21 mouse cellular contexts compared by ENCODE assay signal in genomic region chr1:39732081-39732480, GRCm38 (mm10). TPM values are rescaled to one million over a fixed set of nuclear protein-coding genes. Genes with fewer than 3 reads are reported as not detected.
DNase-seq lines count a peak whose midpoint lies in the region; ATAC-seq lines count a peak whose summit lies in the region.
"Had no signal": no experiment of that assay in that cellular context is flagged by ENCODE, and none has a peak within 500 bp of the region (broad histone marks: within the 10 kb centered on the region; RNA-seq: fewer than 3 reads in every experiment).

No protein-coding gene starts in this region.

- no peak for ATAC-seq in forebrain, embryonic 11.5 days (replicated peaks; ENCODE audit: low FRiP score)
- ATAC-seq in kidney, embryonic 15.5 days (replicated peaks; ENCODE audit: low FRiP score): no peak
- ATAC-seq in midbrain, embryonic 14.5 days (ENCODE audit: low FRiP score, low TSS enrichment): no peak
- ATAC-seq in midbrain, embryonic 11.5 days (ENCODE audit: low FRiP score): no peak
- ATAC-seq: forebrain, postnatal 0 days; intestine, postnatal 0 days had no signal

- DNase-seq in forebrain, embryonic 10.5 days (ENCODE audit: extremely low spot score, low spot score): no peak
- no peak for DNase-seq in forebrain, embryonic 11.5 days (ENCODE audit: low spot score)
- no peak for DNase-seq in kidney, postnatal 14 days
- DNase-seq in midbrain, embryonic 14.5 days: peak; percentile 56
- no peak for DNase-seq in midbrain, embryonic 11.5 days (ENCODE audit: low spot score, missing footprints)
- no peak for DNase-seq in cerebellum, adult 8-10 months
- DNase-seq: cerebellum, adult 9-10 months; forebrain, postnatal 0 days; thymus, postnatal 25 days had no signal

- H3K9me3 ChIP-seq in forebrain, embryonic 10.5 days: peaks cover 12% of the 10 kb centered on the region; the same call in 1 of the 2 replicates
- no peaks in the 10 kb centered on the region for H3K9me3 ChIP-seq in forebrain, embryonic 11.5 days (ENCODE audit: control insufficient read depth, low read length)
- H3K9me3 ChIP-seq in kidney, embryonic 15.5 days (replicated peaks): no peaks in the 10 kb centered on the region
- H3K9me3 ChIP-seq in midbrain, embryonic 14.5 days (ENCODE audit: control insufficient read depth, low read length): no peaks in the 10 kb centered on the region
- H3K9me3 ChIP-seq in midbrain, embryonic 11.5 days (ENCODE audit: control insufficient read depth, low read length): no peaks in the 10 kb centered on the region
- H3K9me3 ChIP-seq: embryonic facial prominence, embryonic 13.5 days; G1E; hindbrain, embryonic 15.5 days; limb, embryonic 13.5 days; liver, embryonic 15.5 days; midbrain, embryonic 10.5 days; neural tube, embryonic 13.5 days had no signal

- peak overlapping the region; percentile 51; the same call in 1 of the 2 replicates for H3K27ac ChIP-seq in forebrain, embryonic 10.5 days
- H3K27ac ChIP-seq in forebrain, embryonic 11.5 days (ENCODE audit: low read depth, low read length): no peak overlapping the region
- peak overlapping the region; percentile 67; the same call in 1 of the 2 replicates for H3K27ac ChIP-seq in kidney, embryonic 15.5 days
- H3K27ac ChIP-seq in midbrain, embryonic 14.5 days (replicated peaks; ENCODE audit: low read depth, low read length): no peak overlapping the region
- no peak overlapping the region for H3K27ac ChIP-seq in midbrain, embryonic 11.5 days (ENCODE audit: low read depth, low read length)
- H3K27ac ChIP-seq: embryonic facial prominence, embryonic 13.5 days; hindbrain, embryonic 15.5 days; limb, embryonic 13.5 days; liver, embryonic 15.5 days; macrophage; midbrain, embryonic 10.5 days; neural tube, embryonic 13.5 days had no signal

- H3K27me3 ChIP-seq in forebrain, embryonic 10.5 days (ENCODE audit: poor library complexity, severe bottlenecking): peaks cover 75% of the 10 kb centered on the region
- H3K27me3 ChIP-seq in forebrain, embryonic 11.5 days (ENCODE audit: control insufficient read depth, insufficient read depth, low read length): peaks cover 13% of the 10 kb centered on the region
- no peaks in the 10 kb centered on the region for H3K27me3 ChIP-seq in kidney, embryonic 15.5 days
- no peaks in the 10 kb centered on the region for H3K27me3 ChIP-seq in midbrain, embryonic 14.5 days (ENCODE audit: control insufficient read depth, insufficient read depth, low read length)
- H3K27me3 ChIP-seq in midbrain, embryonic 11.5 days (ENCODE audit: control insufficient read depth, insufficient read depth, low read length): no peaks in the 10 kb centered on the region
- H3K27me3 ChIP-seq: embryonic facial prominence, embryonic 13.5 days; hindbrain, embryonic 15.5 days; limb, embryonic 13.5 days; neural tube, embryonic 13.5 days had no signal

- H3K9ac ChIP-seq in forebrain, embryonic 11.5 days (ENCODE audit: low read length): no peak overlapping the region
- no peak overlapping the region for H3K9ac ChIP-seq in kidney, embryonic 15.5 days
- no peak overlapping the region for H3K9ac ChIP-seq in midbrain, embryonic 14.5 days (replicated peaks; ENCODE audit: low read length)
- H3K9ac ChIP-seq in midbrain, embryonic 11.5 days (ENCODE audit: low read length): no peak overlapping the region
- H3K9ac ChIP-seq: embryonic facial prominence, embryonic 13.5 days; forebrain, postnatal 0 days; hindbrain, embryonic 15.5 days; limb, embryonic 13.5 days; liver, embryonic 15.5 days; neural tube, embryonic 13.5 days had no signal

- H3K4me3 ChIP-seq in forebrain, embryonic 10.5 days: no peak overlapping the region
- H3K4me3 ChIP-seq in forebrain, embryonic 11.5 days (ENCODE audit: low read depth, low read length): no peak overlapping the region
- no peak overlapping the region for H3K4me3 ChIP-seq in kidney, embryonic 15.5 days (replicated peaks)
- H3K4me3 ChIP-seq in midbrain, embryonic 14.5 days (replicated peaks; ENCODE audit: low read depth, low read length): no peak overlapping the region
- no peak overlapping the region for H3K4me3 ChIP-seq in midbrain, embryonic 11.5 days (ENCODE audit: low read depth, low read length)
- H3K4me3 ChIP-seq: embryonic facial prominence, embryonic 13.5 days; hindbrain, embryonic 15.5 days; limb, embryonic 13.5 days; liver, embryonic 15.5 days; midbrain, embryonic 10.5 days; neural tube, embryonic 13.5 days had no signal

- H3K4me1 ChIP-seq in forebrain, embryonic 10.5 days: peaks cover 47% of the 10 kb centered on the region
- H3K4me1 ChIP-seq in forebrain, embryonic 11.5 days (replicated peaks; ENCODE audit: control insufficient read depth, insufficient read depth, low read length): peaks cover 6% of the 10 kb centered on the region
- H3K4me1 ChIP-seq in kidney, embryonic 15.5 days: peaks cover 34% of the 10 kb centered on the region
- H3K4me1 ChIP-seq in midbrain, embryonic 14.5 days (ENCODE audit: control insufficient read depth, insufficient read depth, low read length): peaks cover 7% of the 10 kb centered on the region; the same call in 1 of the 2 replicates
- no peaks in the 10 kb centered on the region; the same call in 1 of the 2 replicates for H3K4me1 ChIP-seq in midbrain, embryonic 11.5 days (ENCODE audit: control insufficient read depth, insufficient read depth, low read length)

- no peaks in the 10 kb centered on the region for H3K36me3 ChIP-seq in forebrain, embryonic 10.5 days (replicated peaks)
- H3K36me3 ChIP-seq in forebrain, embryonic 11.5 days (ENCODE audit: control insufficient read depth, insufficient read depth, low read length): no peaks in the 10 kb centered on the region
- H3K36me3 ChIP-seq in kidney, embryonic 15.5 days: no peaks in the 10 kb centered on the region
- no peaks in the 10 kb centered on the region for H3K36me3 ChIP-seq in midbrain, embryonic 14.5 days (ENCODE audit: control insufficient read depth, insufficient read depth, low read length)
- no peaks in the 10 kb centered on the region for H3K36me3 ChIP-seq in midbrain, embryonic 11.5 days (ENCODE audit: control insufficient read depth, insufficient read depth, low read length)
- H3K36me3 ChIP-seq: embryonic facial prominence, embryonic 13.5 days; G1E; hindbrain, embryonic 15.5 days; limb, embryonic 13.5 days; liver, embryonic 15.5 days; midbrain, embryonic 10.5 days; neural tube, embryonic 13.5 days had no signal

- 74% methylated on average over 10 of the region's 10 CpGs for WGBS in forebrain, embryonic 10.5 days
- WGBS in forebrain, embryonic 11.5 days: 75% methylated on average over 10 of the region's 10 CpGs
- WGBS in kidney, embryonic 15.5 days: 52% methylated on average over 10 of the region's 10 CpGs
- WGBS in midbrain, embryonic 14.5 days: 55% methylated on average over 10 of the region's 10 CpGs
- WGBS in midbrain, embryonic 11.5 days: 79% methylated on average over 10 of the region's 10 CpGs

- H3K4me2 ChIP-seq in forebrain, embryonic 11.5 days (ENCODE audit: low read depth, low read length, severe bottlenecking): no peak overlapping the region
- no peak overlapping the region for H3K4me2 ChIP-seq in kidney, embryonic 15.5 days
- no peak overlapping the region for H3K4me2 ChIP-seq in midbrain, embryonic 14.5 days (ENCODE audit: low read length)
- no peak overlapping the region for H3K4me2 ChIP-seq in midbrain, embryonic 11.5 days
- H3K4me2 ChIP-seq: embryonic facial prominence, embryonic 13.5 days; heart, embryonic 11.5 days; hindbrain, embryonic 15.5 days; limb, embryonic 13.5 days; liver, embryonic 15.5 days; neural tube, embryonic 13.5 days had no signal

RNA-seq across cellular contexts. Expression of gene Rfx8, which starts 11.3 kb away (rescaled TPM):
- 0.22 and 0.34 TPM in 2 replicates for polyA plus RNA-seq in forebrain, embryonic 10.5 days (2016; fragmentation: Nextera tagmentation; extraction: Ambion mirVana)
- polyA plus RNA-seq in forebrain, embryonic 11.5 days (2014; fragmentation: Nextera tagmentation; extraction: Ambion mirVana): 0.17 and 0.45 TPM in 2 replicates
- polyA plus RNA-seq in kidney, embryonic 15.5 days (2015; fragmentation: Nextera tagmentation; extraction: Ambion mirVana): 0.31 and 0.51 TPM in 2 replicates
- 0.13 and 0.22 TPM in 2 replicates for polyA plus RNA-seq in midbrain, embryonic 14.5 days (2014; fragmentation: Nextera tagmentation; extraction: Ambion mirVana)
- 0.15 and 0.39 TPM in 2 replicates for polyA plus RNA-seq in midbrain, embryonic 11.5 days (2014; fragmentation: Nextera tagmentation; extraction: Ambion mirVana)
- polyA plus RNA-seq: G1E; large intestine, adult 2 months; macrophage had no signal

Comparison
In these comparisons a context has a peak if more than half of its experiments do, and no peak if none do; other contexts are left out.
1. H3K27ac ChIP-seq: peak in forebrain, embryonic 10.5 days (single experiment) and kidney, embryonic 15.5 days (single experiment); none in forebrain, embryonic 11.5 days (single experiment), midbrain, embryonic 14.5 days (single experiment) and midbrain, embryonic 11.5 days (single experiment).